Mouse (Mus musculus): ENCODE data around the gene Ptprcap.
"Not testable (repeated sequence)": the region's sequence is repeated elsewhere in the genome, so short reads cannot be mapped to it uniquely, and the experiment has no call there.

Ptprcap gene

DNA sequence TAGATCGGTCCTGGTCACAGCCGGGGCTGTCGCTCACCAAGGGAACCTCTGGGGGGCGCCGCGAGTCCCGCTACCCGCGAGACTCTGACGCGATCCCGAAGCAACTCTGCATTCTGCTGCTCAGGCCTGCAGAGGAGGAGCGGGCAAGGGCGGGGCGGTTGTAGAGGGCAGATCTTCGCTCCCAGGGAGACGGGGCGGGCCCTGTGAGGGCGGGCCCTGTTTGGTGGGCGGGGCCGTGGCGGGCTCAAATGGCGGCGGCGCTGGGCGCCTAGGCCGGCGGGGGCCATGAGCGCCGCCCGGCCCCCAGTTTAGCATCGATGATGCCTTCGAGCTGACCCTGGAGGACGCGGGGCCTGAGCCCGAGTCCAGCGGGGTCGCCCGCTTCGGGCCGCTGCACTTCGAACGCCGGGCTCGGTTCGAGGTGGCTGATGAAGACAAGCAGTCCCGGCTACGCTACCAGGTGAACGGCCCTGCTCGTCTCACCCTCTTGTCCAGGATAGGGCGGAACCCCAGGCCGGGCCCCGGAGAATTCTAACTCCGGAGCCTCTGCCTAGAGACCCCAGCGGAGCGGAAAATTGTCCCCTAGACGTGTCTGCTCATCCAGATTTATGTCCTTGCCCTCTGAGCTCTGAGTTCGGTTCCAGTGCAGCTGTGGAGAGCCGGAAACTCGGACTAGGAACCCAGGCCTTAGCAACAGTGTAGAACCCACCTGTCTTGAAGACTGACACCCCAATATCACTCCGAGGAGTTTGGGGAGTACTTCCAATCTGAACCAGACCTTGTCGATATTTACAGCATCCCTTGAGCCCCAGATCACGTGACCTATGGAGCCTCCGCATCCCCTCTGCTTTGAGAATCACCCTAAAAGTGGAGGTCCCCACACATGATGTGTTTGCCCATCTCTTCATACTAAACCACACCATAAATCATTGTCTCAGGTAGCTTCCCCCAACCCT is 27.4 kb upstream of the Ptprcap start, which contains the start of gene Aip:
Gene Aip, minus strand, starts transcription at position 118 of the 956 bp plus-strand sequence.
- in situ Hi-C loops (cut with MseI, MboI): no loop called here

DNA sequence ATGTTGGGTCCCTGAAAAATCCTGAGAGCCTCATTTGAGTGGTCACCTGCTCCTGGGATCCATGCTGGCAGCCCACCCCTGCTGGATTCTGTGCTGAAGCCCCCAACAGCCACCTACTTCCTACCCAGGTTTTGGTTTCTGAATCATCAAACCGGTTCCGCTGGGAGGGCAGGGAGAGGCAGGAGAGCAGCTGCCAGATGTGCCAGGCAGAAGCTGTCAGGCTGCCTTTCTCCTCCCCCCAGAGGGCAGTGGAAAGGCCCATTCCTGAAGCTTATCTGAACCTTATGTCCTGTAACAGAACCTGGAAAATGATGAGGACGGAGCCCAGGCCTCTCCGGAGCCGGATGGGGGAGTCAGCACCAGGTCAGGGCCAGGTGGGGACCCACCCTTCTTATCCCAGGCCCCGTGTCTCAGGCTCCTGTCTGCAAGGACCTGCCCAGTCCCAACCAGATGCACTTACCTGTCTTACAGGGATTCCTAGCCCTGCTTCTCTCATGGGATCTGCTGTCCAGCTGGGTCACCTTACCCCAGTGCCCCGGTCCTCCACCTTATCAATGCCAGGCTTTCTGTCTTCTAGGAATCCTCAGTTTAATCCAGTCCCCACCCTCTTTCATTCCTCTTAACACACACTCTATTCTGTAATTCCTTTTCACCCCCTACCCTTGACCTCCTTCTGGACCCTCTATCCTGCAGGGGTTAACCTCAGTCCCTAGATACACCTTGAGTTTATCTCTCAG is 26.5 kb upstream of the Ptprcap start:
- in situ Hi-C loops (cut with MseI, MboI): no loop called here

DNA sequence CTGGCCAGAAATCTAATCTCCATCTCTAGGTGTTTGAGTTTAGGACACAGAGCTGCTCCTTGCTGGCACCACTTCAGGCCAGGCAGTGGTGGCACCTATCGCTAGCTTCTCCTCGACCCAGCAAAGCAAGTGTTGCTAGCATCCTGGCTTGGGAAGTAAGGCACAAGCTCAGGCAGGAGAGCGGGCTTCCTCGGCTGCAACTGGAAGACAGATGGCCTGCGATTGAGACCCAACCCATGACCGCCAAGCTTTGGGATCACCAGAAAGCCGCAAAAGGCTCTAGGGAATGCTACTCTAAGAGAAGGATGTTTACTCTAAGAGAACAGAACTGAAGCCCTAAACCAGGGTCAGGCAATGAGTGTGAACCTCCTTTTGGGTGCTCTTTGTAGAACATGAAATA is 23.9 kb upstream of the Ptprcap start:
- in situ Hi-C loops (cut with MseI, MboI): no loop called here

DNA sequence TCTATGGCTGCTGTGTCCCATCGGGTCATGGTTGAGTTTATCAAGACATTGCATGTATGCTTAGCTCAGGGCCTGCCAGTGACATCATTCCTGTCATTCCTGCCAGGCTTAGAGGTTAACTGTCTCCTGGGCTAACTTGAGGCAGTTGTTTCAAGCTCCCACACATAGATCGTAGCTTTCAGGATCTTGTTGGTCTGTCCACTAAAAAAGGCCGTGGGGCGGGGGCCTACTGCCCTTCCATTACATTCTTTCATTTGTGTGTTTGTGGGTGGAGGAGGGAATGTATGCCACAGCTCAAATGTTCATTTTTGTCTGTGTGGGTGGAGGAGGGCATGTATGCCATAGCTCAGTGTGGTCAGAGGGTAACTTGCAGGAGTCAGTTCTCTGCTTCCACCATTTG is 23.3 kb upstream of the Ptprcap start:
- in situ Hi-C loops (cut with MseI, MboI): no loop called here

DNA sequence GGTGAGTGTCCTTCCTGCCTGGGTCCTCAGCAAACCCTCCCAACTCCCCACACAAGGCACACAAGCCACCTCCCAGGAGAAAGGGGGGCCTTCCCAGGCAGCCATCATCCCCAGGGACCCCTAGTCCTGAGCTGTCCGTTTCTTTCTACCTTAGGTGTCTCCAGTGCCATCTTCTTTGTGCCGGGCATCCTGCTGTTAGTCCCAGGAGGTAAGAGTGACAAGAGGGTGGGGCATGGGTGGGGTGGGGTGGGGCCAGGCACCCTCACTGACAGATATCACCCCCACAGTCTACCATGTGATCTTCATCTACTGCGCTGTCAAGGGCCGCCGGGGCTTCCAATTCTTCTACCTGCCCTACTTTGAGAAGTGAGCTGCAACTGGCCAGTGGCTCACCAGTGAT is 22.3 kb upstream of the Ptprcap start:
- in situ Hi-C loops (cut with MseI, MboI): no loop called here

DNA sequence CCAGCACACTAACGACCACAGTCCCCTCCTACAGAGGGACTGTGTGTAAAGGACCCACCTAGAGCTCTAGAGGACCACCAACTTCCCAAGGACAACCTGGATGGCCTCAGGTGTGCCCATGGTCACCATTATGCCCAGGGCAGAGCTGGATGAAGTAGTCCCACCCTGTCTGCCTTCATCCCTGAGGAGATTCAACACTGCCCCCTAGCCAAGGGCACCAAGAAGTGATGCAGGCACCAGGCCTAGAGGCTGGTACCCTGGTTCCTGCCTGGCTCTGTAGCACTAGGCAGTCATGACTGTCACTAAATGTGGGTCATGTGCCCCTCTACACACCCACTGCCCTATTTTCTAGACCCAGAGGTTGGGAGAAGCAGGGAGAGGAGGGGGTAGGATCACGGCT is 21.6 kb upstream of the Ptprcap start:
- in situ Hi-C loops (cut with MseI, MboI): no loop called here

DNA sequence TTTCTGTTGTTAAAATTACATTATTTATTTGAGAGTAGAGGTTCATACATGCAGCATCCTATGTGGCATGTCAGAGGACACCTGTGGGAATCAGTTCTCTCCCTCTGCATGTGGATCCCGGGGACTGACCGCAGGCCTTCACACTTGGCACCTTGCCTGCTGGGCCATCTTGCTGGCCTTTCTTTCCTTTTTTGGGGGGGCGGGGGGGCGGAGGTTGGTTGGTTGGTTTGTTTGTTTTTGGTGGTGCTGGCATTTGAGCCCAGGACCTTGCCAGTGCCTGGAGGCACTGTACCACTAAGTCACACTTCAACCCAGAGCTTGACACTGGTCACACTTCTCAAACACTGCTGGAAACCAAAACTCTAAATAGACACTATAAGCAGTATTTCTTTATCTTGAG is 19.1 kb upstream of the Ptprcap start:
- in situ Hi-C loops (cut with MseI, MboI): no loop called here

DNA sequence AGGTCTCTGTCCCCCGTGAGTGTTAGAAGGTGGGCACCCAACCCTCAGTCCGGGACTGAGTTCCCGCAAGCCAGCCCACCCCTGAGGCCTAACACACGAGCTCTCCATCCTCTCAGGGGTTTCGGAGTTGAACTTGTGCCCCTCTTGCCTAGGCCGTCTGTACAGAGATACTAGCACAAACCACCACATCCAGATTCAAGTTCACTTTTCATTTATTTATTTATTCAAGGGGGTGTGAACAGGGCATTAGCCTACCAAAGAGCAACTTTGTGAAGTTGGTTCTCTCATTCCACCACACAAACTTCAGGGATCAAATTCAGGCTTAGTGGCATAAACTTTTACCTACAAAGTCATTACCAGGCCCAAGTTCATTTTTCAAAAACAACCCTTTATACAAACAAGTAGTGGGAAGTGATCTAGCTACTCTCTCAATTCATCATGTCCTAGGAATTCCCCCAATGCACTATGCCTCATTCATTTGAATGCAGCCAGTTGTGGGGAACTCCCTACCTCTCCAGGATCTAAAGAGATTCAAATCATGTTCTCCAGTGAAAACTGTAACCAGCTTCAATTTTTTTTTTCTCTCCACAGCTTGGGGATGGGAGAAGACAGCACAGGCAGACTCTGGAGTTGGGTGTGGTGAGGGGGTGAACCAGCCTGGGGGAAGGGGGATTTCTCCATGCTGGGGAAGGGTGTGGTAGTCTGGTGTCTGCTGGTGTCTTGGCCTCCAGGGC is 18.0 kb upstream of the Ptprcap start:
- in situ Hi-C loops (cut with MseI, MboI): not testable (repeated sequence)

DNA sequence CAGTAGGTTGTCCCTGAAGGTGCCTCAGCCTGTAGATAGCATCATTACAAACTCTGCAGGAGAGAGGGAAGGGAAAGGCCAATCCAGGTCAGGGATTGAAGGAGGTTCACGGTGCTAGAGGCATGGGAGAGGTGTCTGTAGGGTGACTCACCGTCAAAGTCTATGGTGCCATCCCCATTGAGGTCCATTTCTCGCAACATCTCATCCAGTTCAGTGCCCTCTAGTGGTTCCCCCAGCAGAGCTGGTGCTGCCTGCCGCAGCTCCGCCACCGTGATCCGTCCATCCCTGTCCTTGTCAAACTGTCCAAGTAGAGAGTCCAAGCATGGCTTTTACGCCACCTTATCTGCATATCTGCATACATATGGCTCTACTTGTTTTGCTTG is 17.4 kb upstream of the Ptprcap start:
- in situ Hi-C loops (cut with MseI, MboI): not testable (repeated sequence)

DNA sequence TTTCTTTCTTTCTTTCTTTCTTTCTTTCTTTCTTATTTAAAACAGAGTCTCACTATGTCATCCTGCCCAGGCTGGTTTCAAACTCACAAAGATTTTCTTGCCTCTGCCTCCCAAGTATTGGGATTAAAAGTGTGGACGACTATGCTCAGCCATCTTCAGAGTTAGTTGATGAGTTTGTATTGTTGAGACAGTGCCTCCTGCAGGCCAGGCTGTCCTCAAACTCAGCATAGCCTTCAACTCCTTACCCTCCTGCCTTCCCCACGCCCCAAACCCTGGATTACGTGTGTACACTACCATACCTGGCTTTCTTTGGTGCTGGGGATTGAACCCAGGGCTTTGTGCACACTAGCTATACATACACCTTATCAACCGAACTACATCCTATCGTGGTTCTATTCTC is 16.9 kb upstream of the Ptprcap start:
- in situ Hi-C loops (cut with MseI, MboI): no loop called here

DNA sequence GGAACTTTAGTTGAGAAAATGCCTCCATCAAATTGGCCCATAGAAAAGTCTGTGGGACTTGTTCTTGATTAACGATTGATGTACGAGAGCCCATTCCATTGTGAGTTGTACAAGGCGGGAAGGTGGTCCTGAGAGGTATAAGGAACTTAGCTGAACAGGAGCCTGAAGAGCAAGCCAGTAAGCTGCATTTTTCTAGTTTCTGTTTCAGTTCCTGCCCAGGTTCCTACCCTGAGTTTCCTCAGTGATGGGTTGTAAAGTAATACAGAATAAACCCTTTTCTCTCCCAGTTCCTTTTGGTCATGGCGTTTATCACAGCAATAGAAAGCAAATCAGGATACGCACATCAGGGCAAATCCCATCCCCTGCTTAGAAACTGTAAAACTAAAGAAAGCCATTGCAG is 15.5 kb upstream of the Ptprcap start:
- in situ Hi-C loops (cut with MseI, MboI): no loop called here

DNA sequence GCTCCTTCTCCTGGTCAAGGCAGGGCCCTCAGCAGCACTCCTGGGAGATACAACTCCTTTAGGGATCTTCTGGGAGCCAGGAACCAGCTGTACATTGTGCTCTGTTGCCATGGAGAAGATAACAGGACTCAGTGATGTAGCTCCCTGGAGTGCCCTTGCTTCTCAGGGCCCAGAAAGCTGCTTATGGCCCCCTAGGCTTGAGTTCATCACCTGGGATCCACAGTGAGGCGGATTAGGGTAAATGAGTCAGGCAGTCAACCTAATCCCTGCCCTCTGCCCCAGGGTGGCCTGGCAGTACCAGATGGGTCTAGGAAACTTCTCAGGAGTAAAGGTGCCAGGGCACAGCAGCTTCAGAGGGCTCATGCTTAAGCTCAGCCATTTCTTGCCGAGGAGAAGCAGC is 14.0 kb upstream of the Ptprcap start, which contains the start of gene Gpr152:
Gene Gpr152, plus strand, starts transcription at position 342 of the 400 bp plus-strand sequence.
- in situ Hi-C loops (cut with MseI, MboI): no loop called here

DNA sequence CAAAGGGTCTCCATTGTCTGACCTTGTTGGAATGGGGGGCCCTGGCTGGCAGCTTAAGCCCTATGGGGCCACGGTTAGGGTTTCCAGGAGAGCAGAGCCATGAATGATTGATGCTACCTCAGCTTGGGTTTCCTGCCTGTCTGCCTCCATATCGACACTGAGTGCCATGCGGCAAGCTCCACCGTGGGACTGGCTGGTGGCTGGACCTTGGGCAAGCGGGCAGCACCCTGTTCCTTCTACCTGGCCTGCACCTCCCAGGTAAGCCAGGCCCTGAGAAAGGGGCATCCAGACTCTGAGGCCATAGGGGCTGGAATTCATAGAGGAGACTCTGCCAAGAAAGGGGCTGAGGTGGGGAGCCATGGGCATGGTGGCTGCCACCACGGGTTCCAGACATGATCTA is 13.3 kb upstream of the Ptprcap start:
- in situ Hi-C loops (cut with MseI, MboI): no loop called here

DNA sequence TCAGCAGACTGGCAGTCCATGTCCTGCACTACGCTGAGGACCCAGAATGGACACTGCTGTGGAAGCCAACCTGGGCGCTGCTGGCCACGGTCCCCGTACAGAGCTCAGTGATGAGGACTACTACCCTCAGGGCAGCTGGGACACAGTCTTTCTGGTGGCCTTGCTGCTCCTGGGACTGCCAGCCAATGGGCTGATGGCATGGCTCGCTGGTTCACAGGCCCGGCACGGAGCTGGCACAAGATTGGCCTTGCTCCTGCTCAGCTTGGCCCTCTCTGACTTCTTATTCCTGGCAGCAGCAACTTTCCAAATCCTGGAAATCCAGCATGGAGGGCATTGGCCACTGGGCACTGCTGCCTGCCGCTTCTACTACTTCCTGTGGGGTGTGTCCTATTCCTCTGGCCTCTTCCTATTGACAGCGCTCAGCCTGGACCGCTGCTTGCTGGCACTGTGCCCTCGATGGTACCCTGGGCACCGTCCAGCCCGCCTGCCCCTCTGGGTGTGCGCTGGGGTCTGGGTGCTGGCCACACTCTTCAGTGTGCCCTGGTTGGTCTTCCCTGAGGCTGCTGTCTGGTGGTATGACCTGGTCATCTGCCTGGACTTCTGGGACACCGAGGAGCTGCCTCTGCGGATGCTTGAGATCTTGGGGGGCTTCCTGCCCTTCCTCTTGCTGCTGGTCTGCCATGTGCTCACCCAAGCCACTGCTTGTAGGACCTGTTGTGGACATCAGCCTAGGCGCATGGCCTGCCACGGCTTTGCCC is 10.8 kb upstream of the Ptprcap start:
- in situ Hi-C loops (cut with MseI, MboI): no loop called here

DNA sequence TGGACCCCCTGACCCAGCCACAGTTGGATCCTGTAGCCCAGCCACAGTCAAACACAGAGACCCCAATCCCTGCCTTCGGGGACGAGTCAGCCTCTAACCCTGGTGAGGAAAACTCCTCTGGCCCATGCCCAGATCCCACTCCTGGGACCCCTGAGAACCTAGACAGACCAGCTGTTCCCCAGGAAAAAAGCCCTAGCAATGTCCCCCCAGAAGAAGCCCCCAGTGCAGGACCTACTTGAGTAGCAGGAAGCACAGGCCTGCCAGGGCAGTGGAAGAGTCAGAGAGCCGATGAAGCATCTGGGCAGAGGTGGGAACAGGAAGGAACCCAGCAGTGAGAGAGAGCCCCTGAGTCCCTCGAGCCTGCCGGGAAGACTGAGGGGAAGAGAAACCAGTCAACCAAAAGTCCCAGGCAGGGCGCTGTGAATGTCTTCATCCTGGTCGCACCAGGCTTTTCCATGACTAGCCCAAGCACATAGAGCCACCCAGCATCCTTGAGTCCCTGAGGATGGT is 9.6 kb upstream of the Ptprcap start, which contains the start of gene Cabp4:
Gene Cabp4, minus strand, starts transcription at position 275 of the 510 bp plus-strand sequence.
- in situ Hi-C loops (cut with MseI, MboI): no loop called here

DNA sequence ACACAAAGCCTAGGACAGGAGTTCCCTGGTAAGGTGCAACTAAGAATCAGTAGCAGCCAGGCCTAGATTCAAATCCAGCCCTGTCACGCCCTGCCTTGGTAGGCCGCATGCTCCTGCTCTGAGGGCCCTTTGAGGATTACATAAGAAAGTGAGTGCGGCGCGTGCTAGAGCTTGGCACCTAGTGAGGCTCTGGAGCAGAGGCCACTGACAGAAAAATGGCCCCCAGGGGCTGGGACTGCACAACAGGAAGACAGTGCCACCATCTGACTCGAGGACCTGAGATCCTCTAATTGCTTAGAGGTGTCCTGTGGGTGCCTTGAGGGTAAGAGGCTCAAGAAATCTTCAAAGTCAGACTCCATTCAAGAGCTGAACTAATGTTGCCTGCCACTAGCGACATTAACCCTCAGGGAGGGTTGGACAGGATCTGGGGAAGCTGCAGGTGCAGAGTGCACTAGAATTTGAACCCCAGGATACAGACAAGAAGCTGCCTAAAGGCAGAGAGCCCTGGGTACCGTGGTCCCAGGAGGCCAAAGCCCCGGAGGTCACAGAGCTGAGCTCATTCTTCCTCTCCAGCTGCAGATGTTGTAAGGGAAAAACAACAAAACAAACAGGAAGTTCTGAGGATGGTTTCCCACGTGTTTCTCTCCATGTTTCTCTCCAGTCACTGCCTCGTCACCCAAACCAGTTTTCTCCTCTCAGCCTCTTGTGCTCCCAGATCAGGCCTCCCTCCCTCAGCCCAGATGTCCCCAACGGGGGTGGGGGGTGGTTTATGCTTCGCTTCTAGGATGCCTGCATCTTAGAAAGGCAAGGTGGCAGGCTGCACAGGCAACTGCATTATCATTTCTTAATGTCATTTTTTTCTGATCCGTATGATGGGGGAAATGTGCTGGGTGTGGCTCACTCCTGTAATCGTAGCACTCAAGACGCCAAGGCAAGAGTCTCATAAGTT is 8.6 kb upstream of the Ptprcap start:
- in situ Hi-C loops (cut with MseI, MboI): no loop called here

DNA sequence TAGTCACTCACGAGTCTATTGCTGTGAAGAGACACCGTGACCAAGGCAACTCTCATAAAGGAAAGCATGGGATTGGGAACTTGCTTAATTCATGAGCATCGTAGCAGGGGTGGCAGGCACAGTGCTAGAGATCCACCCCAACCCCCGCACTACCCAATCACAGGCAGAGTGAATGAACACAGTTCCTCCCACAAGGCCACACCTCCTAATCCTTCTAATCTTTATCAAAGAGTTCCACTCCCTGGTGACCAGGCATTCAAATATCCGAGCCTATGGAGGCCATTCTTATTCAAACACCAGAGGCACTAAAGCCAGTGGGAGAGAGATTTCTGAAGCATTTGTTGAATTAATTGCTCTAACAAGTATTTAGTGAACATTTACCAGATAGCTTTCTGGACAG is 7.5 kb upstream of the Ptprcap start:
- in situ Hi-C loops (cut with MseI, MboI): no loop called here

DNA sequence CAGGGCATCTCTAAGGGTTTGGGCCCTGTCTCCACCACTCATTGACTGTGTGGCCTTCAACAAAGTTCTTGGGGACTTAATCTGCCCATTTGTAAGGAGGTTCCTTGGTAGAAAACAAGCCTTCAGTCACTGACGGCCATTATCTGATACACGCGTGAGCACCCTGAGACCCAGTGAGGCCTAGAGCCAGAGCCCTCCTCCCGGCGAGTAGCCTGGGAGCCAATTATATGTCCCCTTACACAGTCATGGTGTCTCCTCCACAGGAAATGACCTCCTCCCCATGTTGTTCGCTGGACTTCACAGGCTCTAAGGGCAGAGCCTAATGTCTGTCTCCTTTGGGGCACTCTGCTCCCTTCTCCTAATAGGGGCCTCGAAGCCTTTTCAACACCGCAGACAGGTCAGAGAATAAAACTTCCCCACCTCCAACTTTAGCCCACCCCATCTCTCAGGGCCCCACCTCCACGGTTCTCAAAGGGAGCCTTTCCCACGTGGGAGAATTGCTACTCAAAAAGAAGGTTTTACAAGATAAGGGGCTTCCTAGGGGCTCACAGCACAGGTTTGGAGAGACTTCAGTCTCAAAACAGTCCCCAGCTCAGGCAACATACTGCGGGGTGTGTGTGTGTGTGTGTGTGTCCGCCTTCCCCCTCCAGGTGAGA is 6.9 kb upstream of the Ptprcap start:
- in situ Hi-C loops (cut with MseI, MboI): no loop called here

DNA sequence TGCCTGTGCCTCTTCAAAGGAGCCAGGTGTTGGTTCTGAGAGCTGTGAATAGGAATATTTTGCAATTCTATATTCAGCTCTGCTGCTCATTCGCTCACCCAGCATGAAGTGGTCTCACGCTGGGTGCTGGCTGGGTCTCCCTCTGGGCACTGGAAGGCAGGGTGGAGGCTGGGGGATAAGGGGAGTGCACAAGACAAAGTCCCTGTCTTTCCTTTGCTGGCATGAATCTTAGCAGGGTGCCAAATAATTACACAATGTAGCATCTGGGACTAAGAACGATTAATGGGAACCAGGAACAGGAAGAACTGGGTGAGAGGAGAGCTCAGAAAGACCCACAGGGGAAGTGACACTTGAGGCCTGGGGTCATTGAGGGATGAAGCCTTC is 6.4 kb upstream of the Ptprcap start:
- in situ Hi-C loops (cut with MseI, MboI): no loop called here
